Mouse (Mus musculus) heart, embryonic 11.5 days (tissue): ENCODE measurements around the gene Ociad1. TPM values are rescaled to one million over a fixed set of nuclear protein-coding genes. Genes with fewer than 3 reads are reported as not detected.

ENCODE experiments used
- ATAC-seq: fragments of 200-750 bp; cut with Nextera tagmentation; replicated peaks from 2 replicates; pipeline ENCODE4 v1.8.0; 2017; ENCODE audit warnings: moderate library complexity; ENCODE audit not compliant: insufficient number of reproducible peaks, low FRiP score, low TSS enrichment
- H3K27ac ChIP-seq: fragments of 300-500 bp; sonication (generic); 2 replicates; pipeline ENCODE4 v1.5.1; 2014; ENCODE audit warnings: mild to moderate bottlenecking, low read depth, low read length
- H3K27me3 ChIP-seq: fragments of 300-500 bp; sonication (generic); 2 replicates; pipeline ENCODE4 v1.6.1; 2014; ENCODE audit warnings: mild to moderate bottlenecking, low read length, mixed read lengths; ENCODE audit not compliant: control insufficient read depth, insufficient read depth
- H3K36me3 ChIP-seq: fragments of 300-500 bp; sonication (generic); 2 replicates; pipeline ENCODE4 v1.6.1; 2014; ENCODE audit warnings: mild to moderate bottlenecking, low read length, moderate library complexity, mixed read lengths; ENCODE audit not compliant: control insufficient read depth, insufficient read depth
- H3K4me1 ChIP-seq: fragments of 300-500 bp; sonication (generic); 2 replicates; pipeline ENCODE4 v1.6.1; 2014; ENCODE audit warnings: low read length; ENCODE audit not compliant: control insufficient read depth, insufficient read depth
- H3K4me2 ChIP-seq: fragments of 300-500 bp; sonication (generic); 2 replicates; pipeline ENCODE4 v1.6.1; 2014; ENCODE audit warnings: mild to moderate bottlenecking, moderate library complexity
- H3K4me3 ChIP-seq: fragments of 300-500 bp; sonication (generic); 2 replicates; pipeline ENCODE4 v1.5.1; 2014; ENCODE audit warnings: low read depth, low read length
- H3K9ac ChIP-seq: fragments of 300-500 bp; sonication (generic); 2 replicates; pipeline ENCODE4 v1.6.1; 2014; ENCODE audit warnings: mild to moderate bottlenecking, low read depth, low read length, moderate library complexity
- H3K9me3 ChIP-seq: fragments of 300-500 bp; sonication (generic); replicated peaks from 2 replicates; pipeline ENCODE4 v1.6.1; 2016; ENCODE audit warnings: low read length; ENCODE audit not compliant: control insufficient read depth
- WGBS: fragments of 180-500 bp; shearing (Covaris S2); extraction: QIAGEN DNeasy Blood & Tissue Kit; methylation state at CpG from one replicate; pipeline ENCODE4 v1.1.7; 2014; ENCODE audit not compliant: insufficient replicate concordance; 5-methylcytosine and 5-hydroxymethylcytosine counted together
- polyA plus RNA-seq: library from polyadenylated mRNA; unstranded; fragments of >200 nt; fragmentation: Nextera tagmentation; extraction: Ambion mirVana; gene quantifications from 2 replicates; pipeline ENCODE4 v1.2.1, GENCODE M21; 2014

Gene Ociad1
- polyA plus RNA-seq, 1 experiment from 2014 or later = 156 TPM

DNA sequence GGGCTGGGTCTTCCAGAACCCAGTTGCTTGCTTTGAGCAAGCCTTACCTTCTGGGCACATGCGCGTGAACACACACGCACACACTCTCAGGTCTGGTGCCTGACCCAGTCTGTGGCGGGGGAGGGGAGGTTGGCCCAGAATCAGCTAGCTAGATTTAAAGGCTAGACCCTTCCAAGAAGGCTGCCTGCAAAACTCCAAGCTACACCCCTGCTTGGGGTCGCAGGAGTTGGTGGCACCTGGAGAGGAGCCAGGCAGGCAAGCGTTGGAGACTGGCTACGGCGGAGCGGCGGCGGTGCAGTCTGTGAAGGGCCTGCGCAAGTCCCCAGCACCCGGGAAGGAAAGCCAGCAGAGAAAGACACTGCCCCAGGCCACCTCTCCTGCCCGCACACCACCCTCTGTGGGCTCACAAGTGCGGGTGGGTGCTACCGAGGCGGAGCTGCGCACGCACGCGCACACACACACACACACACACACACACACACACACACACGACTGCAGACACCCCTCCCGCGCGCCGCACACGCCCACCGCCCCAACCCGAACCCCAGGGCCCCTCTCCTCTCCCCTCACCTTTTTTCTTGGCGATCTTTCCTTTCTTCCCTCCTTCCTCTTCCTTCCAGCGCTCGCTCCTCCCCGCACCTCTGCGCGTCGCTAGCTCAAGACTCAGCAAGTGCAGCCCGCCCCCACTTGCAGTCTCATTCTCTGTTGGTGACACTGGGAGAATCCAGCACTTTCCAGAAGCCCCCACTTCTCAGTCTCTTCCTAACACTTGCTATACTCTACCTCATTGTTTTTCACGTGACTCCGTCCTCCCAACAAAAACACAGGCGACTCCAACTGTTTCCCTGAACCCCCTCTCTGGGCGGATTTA lies 45.6 kb downstream of the Ociad1 start:
- Histone ChIP-seq H3K27ac (peak overlapping the region; percentile 41; the same call in 1 of the 2 replicates), H3K4me2 (peak overlapping the region; percentile 80), H3K9me3 (no peaks in the 10 kb centered on the region), H3K4me3 (peak overlapping the region; percentile 63), H3K36me3 (no peaks in the 10 kb centered on the region), H3K27me3 (no peaks in the 10 kb centered on the region), H3K9ac (peak overlapping the region; percentile 76), H3K4me1 (peaks cover 27% of the 10 kb centered on the region)
- ATAC-seq = peak; percentile 49; the same call in 1 of the 2 replicates
- WGBS = 4% methylated on average over 41 of the region's 41 CpGs

DNA sequence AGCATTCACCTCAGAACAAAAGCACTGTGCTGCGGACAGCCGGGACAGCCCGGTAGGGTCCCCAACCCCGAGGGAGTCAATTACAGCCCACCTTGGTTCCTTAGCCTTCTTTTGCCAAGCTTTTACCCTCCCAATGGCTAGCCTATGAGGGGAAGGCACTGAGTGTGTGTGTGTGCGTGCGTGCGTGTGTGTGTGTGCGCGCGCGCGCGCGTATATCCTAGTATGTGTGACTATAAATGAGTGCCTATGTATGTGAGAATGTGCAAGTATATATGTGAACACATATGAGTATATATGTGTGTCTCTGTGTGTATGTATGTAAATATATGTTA lies 46.2 kb downstream of the Ociad1 start:
- Histone ChIP-seq H3K27me3 (no peaks in the 10 kb centered on the region), H3K9me3 (no peaks in the 10 kb centered on the region), H3K36me3 (no peaks in the 10 kb centered on the region), H3K9ac (peak overlapping the region; percentile 76; the same call in 1 of the 2 replicates), H3K4me3 (peak overlapping the region; percentile 63), H3K27ac (no peak overlapping the region), H3K4me2 (peak overlapping the region; percentile 80), H3K4me1 (peaks cover 27% of the 10 kb centered on the region)
- no peak for ATAC-seq
- 54% methylated on average over 14 of the region's 14 CpGs for WGBS

DNA sequence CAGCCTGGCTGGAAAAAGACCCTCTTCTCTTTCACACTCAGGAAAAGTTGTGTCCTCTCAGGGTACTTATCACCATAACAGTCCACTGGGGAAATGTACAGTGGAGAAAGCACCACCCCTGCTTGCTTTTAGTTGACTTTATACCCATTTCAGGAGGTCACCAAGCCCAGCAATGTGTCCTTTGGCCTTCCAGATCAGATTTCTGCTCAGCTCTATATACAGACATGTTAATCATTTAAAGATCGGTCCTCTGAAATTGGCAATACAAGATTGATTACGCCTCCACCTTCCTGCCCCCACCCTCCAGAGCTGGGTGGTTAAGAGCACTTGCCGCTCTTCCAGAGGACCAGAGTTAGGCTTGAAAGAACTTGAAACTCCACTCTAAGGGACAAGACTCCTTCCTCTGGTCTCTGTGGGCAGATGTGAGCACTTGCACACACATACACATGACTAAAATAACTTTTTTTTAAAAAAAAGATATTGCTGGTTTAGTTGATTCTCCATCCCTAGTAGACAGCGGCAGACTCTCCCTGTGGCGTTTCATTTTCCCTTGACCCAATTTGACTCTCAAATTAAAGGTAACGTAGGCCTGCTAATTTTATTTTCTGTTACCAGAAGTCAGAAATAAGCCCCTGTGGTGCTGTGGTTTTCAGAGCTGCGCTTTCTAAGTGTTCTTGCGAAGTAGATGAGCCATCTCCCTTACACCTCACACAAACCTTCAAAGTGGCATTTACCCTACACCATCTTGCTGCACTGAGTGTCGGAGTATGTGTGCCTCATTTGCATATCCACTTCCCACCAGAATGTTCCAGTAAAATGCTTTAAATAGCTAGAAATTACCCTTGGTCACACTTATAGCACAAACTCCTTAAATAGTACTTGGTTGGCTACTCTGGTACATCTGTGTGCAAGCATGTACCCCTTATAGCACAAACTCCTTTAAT lies 47.5 kb downstream of the Ociad1 start:
- no peak for ATAC-seq
- H3K9me3 ChIP-seq = no peaks in the 10 kb centered on the region
- WGBS = 89% methylated on average over 9 of the region's 9 CpGs
- no peak overlapping the region for H3K4me2 ChIP-seq
- no peaks in the 10 kb centered on the region for H3K27me3 ChIP-seq
- peaks cover 23% of the 10 kb centered on the region for H3K4me1 ChIP-seq
- no peak overlapping the region for H3K4me3 ChIP-seq
- H3K36me3 ChIP-seq = no peaks in the 10 kb centered on the region
- no peak overlapping the region for H3K9ac ChIP-seq
- H3K27ac ChIP-seq = no peak overlapping the region

DNA sequence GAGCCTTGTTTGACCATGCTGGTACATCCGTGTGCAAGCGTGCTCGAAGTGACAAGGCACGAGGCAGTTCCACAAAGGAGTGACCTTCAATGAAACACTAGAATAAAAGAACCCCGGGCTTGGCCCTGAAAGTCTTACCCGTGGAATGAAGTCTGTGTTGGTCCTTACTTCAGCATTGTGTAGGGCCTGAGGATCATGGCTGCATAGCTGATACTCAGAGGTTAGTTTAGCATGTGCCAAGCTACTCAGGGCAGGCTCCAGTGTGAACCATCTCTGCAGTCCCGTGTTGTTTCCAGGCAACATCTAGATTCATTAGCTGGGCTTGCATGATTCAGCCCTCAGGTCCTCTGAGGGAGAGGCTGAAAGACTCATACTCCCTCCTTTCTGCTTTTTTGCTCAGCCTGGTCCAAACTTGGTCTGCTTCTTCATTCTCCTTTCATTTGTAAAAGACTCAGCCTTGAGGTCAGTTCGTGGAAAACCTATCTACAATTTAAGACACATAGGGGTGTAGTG lies 48.2 kb downstream of the Ociad1 start, which contains the start of gene Ociad2:
Gene Ociad2 (minus strand): TSS at position 306 of the 513 bp plus-strand sequence.
- 79% methylated on average over 8 of the region's 8 CpGs for WGBS
- ATAC-seq = no peak

DNA sequence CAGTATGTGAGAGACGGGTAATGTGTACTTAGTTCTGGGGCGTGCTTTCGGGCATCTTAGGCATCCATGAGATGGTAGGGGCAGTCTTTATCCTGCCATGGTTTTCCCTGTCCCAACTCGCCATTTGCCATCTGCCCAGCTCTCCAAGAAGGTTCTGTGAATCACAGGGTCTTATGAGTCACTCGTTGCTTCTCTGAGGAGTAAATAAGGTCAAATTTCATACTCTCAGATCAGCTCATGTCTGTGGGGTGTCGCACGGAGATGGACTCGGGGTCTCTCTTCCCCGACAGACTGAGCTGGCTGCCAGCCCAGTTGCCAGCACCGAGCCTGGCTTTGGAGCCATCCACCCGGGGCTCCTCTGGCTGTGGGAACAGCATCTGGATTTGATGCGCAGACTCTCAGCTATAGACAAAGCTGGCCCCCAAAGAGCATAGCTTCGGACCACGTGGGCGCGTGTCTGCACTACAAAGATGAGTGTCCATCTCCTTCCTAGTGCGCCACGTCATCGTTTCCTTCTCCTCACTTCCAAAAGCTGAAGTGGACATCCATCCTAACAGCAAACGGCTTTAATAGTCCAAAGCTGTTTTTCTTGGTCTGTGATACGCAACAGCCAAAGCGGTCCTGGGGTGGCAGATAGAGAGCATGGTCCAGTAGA lies 50.2 kb downstream of the Ociad1 start:
- H3K4me3 ChIP-seq = no peak overlapping the region
- no peak overlapping the region for H3K27ac ChIP-seq
- H3K4me1 ChIP-seq = peaks cover 2% of the 10 kb centered on the region; the same call in 1 of the 2 replicates
- H3K36me3 ChIP-seq = no peaks in the 10 kb centered on the region
- no peaks in the 10 kb centered on the region for H3K9me3 ChIP-seq
- WGBS = 84% methylated on average over 22 of the region's 22 CpGs
- no peak overlapping the region for H3K4me2 ChIP-seq
- no peak overlapping the region for H3K9ac ChIP-seq
- ATAC-seq = no peak
- no peaks in the 10 kb centered on the region for H3K27me3 ChIP-seq

More for the DNA sequence above, 48.2 kb downstream of the Ociad1 start, which contains the start of gene Ociad2:
- Histone ChIP-seq H3K4me3 (no peak within 1 kb of the TSS), H3K9me3 (no peaks in the 10 kb centered on the region), H3K27ac (no peak within 1 kb of the TSS), H3K36me3 (no peaks in the 10 kb centered on the region), H3K4me1 (peaks cover 19% of the 10 kb centered on the region; the same call in 1 of the 2 replicates), H3K27me3 (no peaks in the 10 kb centered on the region), H3K9ac (no peak within 1 kb of the TSS), H3K4me2 (no peak within 1 kb of the TSS)

DNA sequence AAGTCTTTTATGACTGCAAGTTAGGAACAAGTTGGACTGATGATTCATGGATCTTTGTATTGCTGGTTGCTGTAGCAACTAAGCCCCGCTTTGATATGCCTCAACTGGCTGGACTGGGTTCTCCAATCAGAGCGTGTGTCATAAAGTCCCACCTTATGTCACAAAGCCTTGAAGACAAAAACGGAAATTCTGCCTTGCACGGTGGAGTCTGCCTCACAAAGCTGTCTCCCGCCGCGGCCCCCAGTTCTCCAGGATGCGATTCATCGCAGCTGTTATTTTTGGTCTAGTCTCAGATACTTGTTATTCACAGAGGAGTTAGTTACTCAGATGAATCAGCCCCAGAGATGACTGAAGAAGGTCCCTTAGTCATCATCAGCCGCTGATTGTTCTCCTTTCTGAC lies 51.7 kb downstream of the Ociad1 start:
- WGBS = 62% methylated on average over 10 of the region's 10 CpGs
- Histone ChIP-seq H3K4me2 (no peak overlapping the region), H3K27ac (no peak overlapping the region), H3K4me3 (no peak overlapping the region), H3K9me3 (no peaks in the 10 kb centered on the region), H3K36me3 (no peaks in the 10 kb centered on the region), H3K4me1 (0 out of 2 replicates have a peak, but pooled peaks cover 2% of the 10 kb centered on the region), H3K27me3 (no peaks in the 10 kb centered on the region), H3K9ac (no peak overlapping the region)
- ATAC-seq = no peak

DNA sequence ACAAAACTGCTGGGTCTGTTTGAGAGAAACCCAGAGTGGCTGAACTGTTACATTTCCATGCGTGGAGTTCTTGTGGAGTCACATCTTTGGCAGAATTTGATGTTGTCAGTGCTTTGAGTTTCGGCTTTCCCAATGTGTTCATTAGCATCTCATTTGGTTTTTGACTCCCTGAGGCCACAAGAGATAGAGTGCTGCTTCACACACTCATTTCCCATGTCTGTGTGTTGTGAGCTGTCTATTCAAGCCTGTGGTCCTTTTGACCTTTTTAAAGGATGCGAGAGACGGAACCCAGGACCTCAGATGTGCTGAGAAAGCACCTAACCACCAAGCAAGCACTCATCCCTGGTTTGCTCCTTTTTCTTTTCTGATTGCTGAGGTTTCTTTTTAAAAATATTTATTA lies 52.7 kb downstream of the Ociad1 start:
- Histone ChIP-seq H3K4me2 (no peak overlapping the region), H3K9ac (no peak overlapping the region), H3K36me3 (no peaks in the 10 kb centered on the region), H3K9me3 (no peaks in the 10 kb centered on the region), H3K4me3 (no peak overlapping the region), H3K4me1 (0 out of 2 replicates have a peak, but pooled peaks cover 2% of the 10 kb centered on the region), H3K27ac (no peak overlapping the region), H3K27me3 (no peaks in the 10 kb centered on the region)
- no peak for ATAC-seq
- 92% methylated on average over 4 of the region's 4 CpGs for WGBS

DNA sequence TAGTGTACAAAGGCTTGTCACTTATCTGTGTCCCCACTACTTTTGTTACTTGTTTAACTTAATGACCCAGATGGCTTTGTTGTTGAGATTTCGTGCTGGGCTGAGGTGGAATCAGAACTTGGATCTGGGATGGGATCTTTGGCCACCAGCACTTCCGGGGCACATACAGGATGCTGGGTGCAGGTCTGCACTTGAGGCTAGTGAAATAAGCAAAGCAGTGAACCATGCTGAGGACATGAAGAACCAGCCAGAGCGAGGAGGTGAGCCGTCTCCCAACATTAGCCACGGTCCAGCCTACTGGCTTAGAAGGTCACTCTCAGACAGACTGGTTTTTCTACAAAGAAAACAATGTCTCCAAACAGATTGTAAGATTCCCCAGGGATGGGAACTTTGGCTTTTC lies 56.9 kb downstream of the Ociad1 start:
- Histone ChIP-seq H3K4me3 (no peak overlapping the region), H3K27ac (no peak overlapping the region), H3K36me3 (no peaks in the 10 kb centered on the region), H3K4me2 (no peak overlapping the region), H3K9ac (no peak overlapping the region), H3K27me3 (no peaks in the 10 kb centered on the region), H3K9me3 (no peaks in the 10 kb centered on the region), H3K4me1 (0 out of 2 replicates have a peak, but pooled peaks cover 5% of the 10 kb centered on the region)
- ATAC-seq = no peak
- 63% methylated on average over 5 of the region's 5 CpGs for WGBS
